Mouse (Mus musculus): ENCODE results near the gene Vmn1r21. TPM values are rescaled to one million over a fixed set of nuclear protein-coding genes. Genes with fewer than 3 reads are reported as not detected.
"Not testable (repeated sequence)": the region's sequence is repeated elsewhere in the genome, so short reads cannot be mapped to it uniquely, and the experiment has no call there.

Vmn1r21 gene
- polyA plus RNA-seq (2016; fragmentation: Nextera tagmentation; extraction: Ambion mirVana) = not detected in 2 replicates

GRCm38 (mm10) chr6:57850286-57850685 is at the start of gene Vmn1r21:
Vmn1r21 (minus strand) TSS chr6:57850343.
- no peaks in the 10 kb centered on the region for H3K36me3 ChIP-seq
- no peak for DNase-seq (ENCODE audit: low spot score)
- H3K27ac ChIP-seq = no peak within 1 kb of the TSS
- H3K27me3 ChIP-seq (ENCODE audit: insufficient read depth, poor library complexity, severe bottlenecking) = no peaks in the 10 kb centered on the region
- WGBS = 72% methylated on average over 1 of the region's 1 CpGs
- H3K4me1 ChIP-seq (replicated peaks) = no peaks in the 10 kb centered on the region
- H3K9me3 ChIP-seq = no peaks in the 10 kb centered on the region
- no peak within 1 kb of the TSS for H3K4me3 ChIP-seq

- H3K9me3 ChIP-seq = no peaks in the 10 kb centered on the region
- DNase-seq (ENCODE audit: low spot score) = peak; percentile 29
- H3K36me3 ChIP-seq = no peaks in the 10 kb centered on the region
- 58% methylated on average over 6 of the region's 6 CpGs for WGBS
- H3K4me3 ChIP-seq = no peak overlapping the region
- H3K4me1 ChIP-seq (replicated peaks) = no peaks in the 10 kb centered on the region
- no peak overlapping the region for H3K27ac ChIP-seq
- no peaks in the 10 kb centered on the region for H3K27me3 ChIP-seq (ENCODE audit: insufficient read depth, poor library complexity, severe bottlenecking)
These were observed 9.2 kb upstream of the Vmn1r21 start for GRCm38 (mm10) chr6:57859043-57860042.

DNA sequence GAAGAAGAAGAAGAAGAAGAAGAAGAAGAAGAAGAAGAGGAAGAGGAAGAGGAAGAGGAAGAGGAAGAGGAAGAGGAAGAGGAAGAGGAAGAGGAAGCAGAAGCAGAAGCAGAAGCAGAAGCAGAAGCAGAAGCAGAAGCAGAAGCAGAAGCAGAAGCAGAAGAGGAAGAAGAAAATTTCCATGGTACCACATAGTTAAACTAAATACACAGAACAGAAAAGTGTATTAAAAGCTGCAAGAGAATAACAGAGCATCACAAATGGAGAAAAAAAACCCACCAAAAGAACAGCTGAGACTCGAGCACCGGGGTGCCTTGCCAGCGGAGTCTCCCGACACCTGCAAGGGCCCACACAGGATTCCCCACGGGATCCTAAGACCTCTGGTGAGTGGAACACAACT is 1.0 kb upstream of the Vmn1r21 start:
- not testable (repeated sequence) for DNase-seq (ENCODE audit: low spot score); H3K36me3 ChIP-seq
- WGBS = 90% methylated on average over 5 of the region's 5 CpGs

GRCm38 (mm10) chr6:57839693-57840408 is 10.3 kb downstream of the Vmn1r21 start:
- Histone ChIP-seq H3K36me3 (no peaks in the 10 kb centered on the region), H3K27ac (no peak overlapping the region), H3K4me1 (replicated peaks) (no peaks in the 10 kb centered on the region), H3K4me3 (no peak overlapping the region), H3K9me3 (no peaks in the 10 kb centered on the region), H3K27me3 (ENCODE audit: insufficient read depth, poor library complexity, severe bottlenecking) (no peaks in the 10 kb centered on the region)
- 79% methylated on average over 2 of the region's 2 CpGs for WGBS
- no peak for DNase-seq (ENCODE audit: low spot score)

More for the DNA sequence above, 1.0 kb upstream of the Vmn1r21 start:
- H3K27ac ChIP-seq; H3K9me3 ChIP-seq; H3K4me3 ChIP-seq; H3K27me3 ChIP-seq (ENCODE audit: insufficient read depth, poor library complexity, severe bottlenecking); H3K4me1 ChIP-seq (replicated peaks): not testable (repeated sequence)

DNA sequence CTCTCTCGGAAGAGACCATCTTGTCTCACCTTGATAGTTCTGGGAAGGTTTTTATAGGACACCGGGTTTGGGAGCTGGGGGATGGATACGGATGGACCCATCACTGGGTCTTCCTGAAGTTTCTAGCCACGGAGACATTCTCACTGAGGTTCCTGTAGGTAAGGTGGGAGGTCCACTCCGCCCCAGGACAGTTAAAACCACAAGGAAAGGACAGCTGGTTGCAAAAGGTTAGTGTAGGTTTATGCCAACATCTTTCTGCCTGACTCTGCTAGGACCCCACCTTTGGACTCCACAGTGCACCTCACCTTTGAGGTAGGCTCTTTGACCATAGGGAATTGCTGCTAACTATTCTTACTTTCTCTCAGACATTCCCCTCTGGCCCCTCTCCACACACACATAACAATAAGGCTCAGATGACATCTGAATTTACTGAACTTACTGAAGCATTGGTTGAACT is 24.9 kb downstream of the Vmn1r21 start:
- Histone ChIP-seq H3K27ac (peak overlapping the region; percentile 98), H3K27me3 (ENCODE audit: insufficient read depth, poor library complexity, severe bottlenecking) (no peaks in the 10 kb centered on the region), H3K4me3 (peak overlapping the region; percentile 89), H3K36me3 (no peaks in the 10 kb centered on the region), H3K4me1 (replicated peaks) (peaks cover 22% of the 10 kb centered on the region), H3K9me3 (no peaks in the 10 kb centered on the region)
- 9% methylated on average over 5 of the region's 5 CpGs for WGBS
- DNase-seq (ENCODE audit: low spot score) = no peak

DNA sequence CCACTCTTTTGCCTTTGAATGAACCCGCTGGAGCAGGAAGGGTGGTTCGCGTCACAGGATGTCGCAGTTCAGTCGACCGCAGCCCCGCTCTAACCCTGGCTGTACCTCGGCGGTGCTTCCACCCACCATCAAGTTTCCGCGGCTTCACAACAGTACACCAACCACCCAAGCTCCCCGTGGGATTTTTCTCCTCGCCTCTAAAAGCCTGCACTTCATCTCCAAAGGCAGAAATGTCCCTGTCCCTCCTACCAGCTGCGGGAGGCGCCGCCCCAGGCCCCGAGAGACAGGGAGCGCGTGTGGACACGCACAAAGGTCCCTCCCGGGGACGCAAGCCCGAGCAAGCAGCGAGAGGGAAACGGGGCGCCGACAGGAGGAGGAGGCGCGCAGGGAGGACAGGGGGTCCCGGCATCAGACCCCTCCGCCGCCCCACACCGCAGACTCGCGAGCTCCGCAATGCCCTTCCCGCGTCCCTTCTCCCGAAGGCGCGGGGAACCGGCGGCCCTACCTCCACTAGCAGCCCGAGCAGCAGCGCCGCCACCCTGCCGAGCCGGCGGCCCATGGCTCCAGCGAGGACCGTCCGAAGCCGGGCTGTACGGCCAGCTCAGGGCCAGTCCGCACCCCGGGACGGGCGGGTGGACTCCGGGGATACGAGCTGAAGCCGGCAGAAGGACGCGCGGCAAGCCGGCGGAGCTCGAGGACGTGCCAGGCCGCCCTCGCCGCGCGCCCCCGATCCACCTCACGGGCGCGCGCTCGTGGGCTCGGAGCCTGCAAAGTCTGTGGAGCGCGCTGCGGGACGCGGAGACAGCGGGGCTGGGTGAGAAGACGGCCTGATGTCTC is 25.5 kb downstream of the Vmn1r21 start, which contains the start of gene Vopp1:
Gene Vopp1 (minus strand): TSS at position 738 of the 837 bp plus-strand sequence.
- no peaks in the 10 kb centered on the region for H3K27me3 ChIP-seq (ENCODE audit: insufficient read depth, poor library complexity, severe bottlenecking)
- peak within 1 kb of the TSS; percentile 89 for H3K4me3 ChIP-seq
- peak within 1 kb of the TSS; percentile 98 for H3K27ac ChIP-seq
- peak; percentile 78 for DNase-seq (ENCODE audit: low spot score)
- H3K4me1 ChIP-seq (replicated peaks) = peaks cover 22% of the 10 kb centered on the region
- under 1% methylated on average over 87 of the region's 87 CpGs for WGBS
- no peaks in the 10 kb centered on the region for H3K36me3 ChIP-seq
- H3K9me3 ChIP-seq = no peaks in the 10 kb centered on the region

- Histone ChIP-seq H3K9me3 (no peaks in the 10 kb centered on the region), H3K36me3 (no peaks in the 10 kb centered on the region), H3K4me1 (replicated peaks) (peaks cover 22% of the 10 kb centered on the region), H3K27ac (peak overlapping the region; percentile 40; the same call in 1 of the 2 replicates), H3K4me3 (peak overlapping the region; percentile 89), H3K27me3 (ENCODE audit: insufficient read depth, poor library complexity, severe bottlenecking) (no peaks in the 10 kb centered on the region)
- DNase-seq (ENCODE audit: low spot score) = no peak
- WGBS = 52% methylated on average over 3 of the region's 3 CpGs
These were observed 26.7 kb downstream of the Vmn1r21 start for GRCm38 (mm10) chr6:57823461-57823860.

DNA sequence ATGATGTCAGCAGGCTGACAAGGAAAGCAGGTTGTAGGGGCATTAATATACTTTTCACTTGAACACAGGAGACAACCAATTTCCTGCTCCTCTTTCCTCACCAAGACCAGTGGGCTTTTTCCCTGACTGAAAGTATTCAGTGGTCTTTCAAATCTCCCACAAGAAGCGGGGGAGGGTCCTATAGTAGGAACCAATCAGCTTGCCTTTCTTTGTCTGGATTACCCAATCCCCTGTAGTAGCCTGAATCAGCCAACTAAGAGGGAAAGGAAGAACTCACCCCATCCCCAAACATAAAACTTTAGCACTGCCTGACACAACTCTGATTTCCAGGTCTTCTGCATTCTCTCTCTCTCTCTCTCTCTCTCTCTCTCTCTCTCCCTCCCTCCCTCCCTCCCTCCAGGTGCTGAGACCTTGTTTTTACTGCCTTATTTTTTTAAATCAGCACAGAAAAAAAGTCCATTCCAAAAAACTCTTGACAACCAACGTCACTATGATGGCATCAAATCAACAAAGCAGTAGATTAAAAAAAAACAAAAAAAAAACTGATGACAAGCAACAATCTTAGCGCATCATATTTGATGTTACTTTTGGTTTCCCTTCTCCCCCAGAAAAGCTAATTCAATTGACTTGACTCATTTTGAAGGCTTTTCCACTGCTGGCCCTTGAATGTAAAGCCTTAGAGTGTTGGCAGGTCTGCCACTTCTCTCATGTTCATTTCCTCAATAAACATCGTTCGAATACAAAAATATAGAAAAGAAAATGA is 27.3 kb downstream of the Vmn1r21 start:
- peak overlapping the region; percentile 75; the same call in 1 of the 2 replicates for H3K27ac ChIP-seq
- H3K36me3 ChIP-seq = no peaks in the 10 kb centered on the region

DNA sequence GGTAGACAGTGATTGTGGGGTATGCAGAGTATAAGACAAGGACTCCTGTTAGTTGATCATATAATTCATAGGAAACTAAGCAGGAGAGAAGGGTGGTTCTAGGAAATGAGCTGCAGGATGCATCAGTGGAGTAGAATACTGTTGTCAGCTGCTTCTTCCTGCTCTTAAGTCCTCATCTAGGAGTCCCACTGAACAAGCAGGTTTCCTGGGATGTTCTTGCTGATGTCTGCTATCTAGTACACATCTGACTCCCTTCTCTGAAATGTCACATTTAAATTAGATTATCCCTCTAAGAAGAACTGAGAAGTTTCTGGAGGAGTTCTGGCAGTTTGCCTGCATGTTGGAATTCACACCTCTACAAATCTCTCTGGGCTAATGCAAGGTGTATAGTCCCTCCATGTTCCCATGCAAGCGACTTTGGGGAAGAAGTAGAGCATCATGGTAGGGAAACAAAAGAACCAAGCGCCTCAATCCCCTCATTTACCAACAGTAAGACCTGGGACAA is 35.7 kb downstream of the Vmn1r21 start:
- 87% methylated on average over 2 of the region's 2 CpGs for WGBS
- Histone ChIP-seq H3K36me3 (0 out of 2 replicates have a peak, but pooled peaks cover 4% of the 10 kb centered on the region), H3K4me3 (no peak overlapping the region), H3K4me1 (replicated peaks) (no peaks in the 10 kb centered on the region), H3K27ac (no peak overlapping the region), H3K9me3 (peaks cover 2% of the 10 kb centered on the region; the same call in 1 of the 2 replicates), H3K27me3 (ENCODE audit: insufficient read depth, poor library complexity, severe bottlenecking) (no peaks in the 10 kb centered on the region)
- no peak for DNase-seq (ENCODE audit: low spot score)

More for the DNA sequence above, 27.3 kb downstream of the Vmn1r21 start:
- WGBS = 73% methylated on average over 5 of the region's 5 CpGs
- Histone ChIP-seq H3K9me3 (no peaks in the 10 kb centered on the region), H3K4me3 (peak overlapping the region; percentile 89), H3K4me1 (replicated peaks) (peaks cover 22% of the 10 kb centered on the region), H3K27me3 (ENCODE audit: insufficient read depth, poor library complexity, severe bottlenecking) (no peaks in the 10 kb centered on the region)
- peak; percentile 25 for DNase-seq (ENCODE audit: low spot score)

GRCm38 (mm10) chr6:57811748-57812730 is 38.1 kb downstream of the Vmn1r21 start:
- H3K27me3 ChIP-seq (ENCODE audit: insufficient read depth, poor library complexity, severe bottlenecking) = no peaks in the 10 kb centered on the region
- DNase-seq (ENCODE audit: low spot score) = no peak
- H3K27ac ChIP-seq = no peak overlapping the region
- no peaks in the 10 kb centered on the region for H3K4me1 ChIP-seq (replicated peaks)
- 93% methylated on average over 3 of the region's 3 CpGs for WGBS
- no peak overlapping the region for H3K4me3 ChIP-seq
- peaks cover 23% of the 10 kb centered on the region for H3K36me3 ChIP-seq
- peaks cover 3% of the 10 kb centered on the region; the same call in 1 of the 2 replicates for H3K9me3 ChIP-seq
